Mouse (Mus musculus): Measurements from ENCODE around the gene Atg5. TPM values are rescaled to one million over a fixed set of nuclear protein-coding genes. Genes with fewer than 3 reads are reported as not detected.

The Atg5 gene
- total and polyA plus RNA-seq, 2 experiments from 2014 or later: 17.0 to 38.7 TPM

- ATAC-seq (ENCODE audit: low FRiP score): 0 out of 2 replicates have a peak, but pooled peaks have one; percentile 9
- 55% methylated on average over 11 of the region's 11 CpGs for WGBS
- no peak overlapping the region for H3K27ac ChIP-seq (ENCODE audit: low read depth, low read length)
- TF ChIP-seq CTCF (IDR thresholded peaks at IDR 0.05): no peak
- no peaks in the 10 kb centered on the region for H3K36me3 ChIP-seq (ENCODE audit: insufficient read depth, low read length)
- H3K9ac ChIP-seq (replicated peaks; ENCODE audit: low read length, poor library complexity, severe bottlenecking): no peak overlapping the region
- DNase-seq (ENCODE audit: low spot score): no peak
- H3K27me3 ChIP-seq (ENCODE audit: insufficient read depth, low read length): no peaks in the 10 kb centered on the region
- H3K9me3 ChIP-seq (ENCODE audit: low read length): no peaks in the 10 kb centered on the region
- H3K4me1 ChIP-seq (ENCODE audit: insufficient read depth, low read length): no peaks in the 10 kb centered on the region
- H3K4me3 ChIP-seq (ENCODE audit: low read depth, low read length): no peak overlapping the region
- no peak overlapping the region for H3K4me2 ChIP-seq (ENCODE audit: low read depth, low read length, poor library complexity, severe bottlenecking)
These were observed 120.6 kb downstream of the Atg5 start for GRCm38 (mm10) chr10:44388706-44389233.

- ATAC-seq (ENCODE audit: low FRiP score) (no peak), DNase-seq (ENCODE audit: low spot score) (no peak)
- Histone ChIP-seq H3K4me1 (ENCODE audit: insufficient read depth, low read length) (no peaks in the 10 kb centered on the region), H3K9ac (replicated peaks; ENCODE audit: low read length, poor library complexity, severe bottlenecking) (no peak overlapping the region), H3K4me2 (ENCODE audit: low read depth, low read length, poor library complexity, severe bottlenecking) (no peak overlapping the region), H3K4me3 (ENCODE audit: low read depth, low read length) (no peak overlapping the region), H3K9me3 (ENCODE audit: low read length) (no peaks in the 10 kb centered on the region), H3K27ac (ENCODE audit: low read depth, low read length) (no peak overlapping the region), H3K27me3 (ENCODE audit: insufficient read depth, low read length) (no peaks in the 10 kb centered on the region), H3K36me3 (ENCODE audit: insufficient read depth, low read length) (no peaks in the 10 kb centered on the region)
- no peak for TF ChIP-seq CTCF (IDR thresholded peaks at IDR 0.05)
- WGBS: 80% methylated on average over 5 of the region's 5 CpGs
These were observed 122.1 kb downstream of the Atg5 start for GRCm38 (mm10) chr10:44390286-44390685.

DNA sequence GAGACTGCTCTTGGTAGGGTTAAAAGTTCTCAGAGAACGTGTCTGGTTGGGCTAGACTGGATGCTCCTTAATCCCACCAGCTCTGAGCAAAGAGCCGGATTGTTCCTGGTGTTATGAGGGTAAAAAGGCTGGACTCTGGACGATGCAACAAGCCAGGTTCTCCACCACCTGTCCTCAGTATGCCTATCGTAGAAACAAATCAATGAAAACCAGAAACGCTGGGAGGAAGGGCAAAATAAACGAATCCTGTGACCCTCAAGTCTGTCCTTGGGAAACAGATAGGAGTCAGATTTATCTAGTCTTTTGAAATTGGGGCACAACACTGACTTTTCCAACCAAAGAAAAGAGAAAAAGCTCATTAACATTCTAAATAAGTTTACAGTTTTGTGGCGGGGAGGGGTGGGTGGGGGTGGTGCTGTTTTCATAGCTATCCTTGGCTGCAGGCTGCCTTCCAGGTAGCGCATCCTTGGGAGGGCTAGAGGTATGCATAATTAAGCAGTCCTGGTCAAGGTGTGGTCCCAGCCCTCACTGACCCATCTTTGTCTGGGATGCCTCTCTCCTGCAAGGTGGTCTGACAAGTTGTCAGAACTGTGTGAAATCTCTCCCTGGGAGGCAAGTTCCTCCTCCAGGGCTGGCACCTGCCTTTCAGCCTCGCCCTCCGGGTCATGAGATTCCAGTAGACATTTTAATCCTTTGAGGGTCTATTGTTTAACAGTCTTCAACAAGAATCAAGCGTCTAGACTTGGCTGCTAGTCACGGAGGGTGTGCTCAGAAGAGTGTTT lies 123.5 kb downstream of the Atg5 start:
- TF ChIP-seq CTCF (IDR thresholded peaks at IDR 0.05): no peak
- WGBS: 50% methylated on average over 12 of the region's 12 CpGs
- no peak overlapping the region for H3K9ac ChIP-seq (replicated peaks; ENCODE audit: low read length, poor library complexity, severe bottlenecking)

DNA sequence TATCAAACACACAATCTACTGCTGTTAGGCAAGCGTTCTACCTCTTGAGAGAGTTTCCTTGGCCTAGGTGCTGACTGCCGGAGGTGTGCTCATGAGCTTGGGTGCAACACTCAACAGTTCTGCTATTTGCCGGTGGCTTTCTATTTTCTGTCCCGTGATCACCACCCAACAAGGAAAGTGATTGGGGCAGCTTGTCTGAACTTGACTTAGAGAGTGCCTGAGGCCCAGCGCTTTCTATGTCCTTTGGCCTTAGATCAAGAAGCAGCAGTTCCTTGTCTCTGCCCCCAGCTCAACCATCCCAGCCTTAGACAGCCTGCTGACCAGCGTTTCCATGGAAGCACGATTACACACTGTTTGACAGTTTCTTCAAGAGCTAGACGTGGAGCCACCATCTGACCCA lies 124.7 kb downstream of the Atg5 start:
- Histone ChIP-seq H3K27me3 (ENCODE audit: insufficient read depth, low read length) (no peaks in the 10 kb centered on the region), H3K27ac (ENCODE audit: low read depth, low read length) (no peak overlapping the region), H3K9ac (replicated peaks; ENCODE audit: low read length, poor library complexity, severe bottlenecking) (no peak overlapping the region), H3K4me1 (ENCODE audit: insufficient read depth, low read length) (no peaks in the 10 kb centered on the region), H3K4me3 (ENCODE audit: low read depth, low read length) (no peak overlapping the region), H3K9me3 (ENCODE audit: low read length) (no peaks in the 10 kb centered on the region), H3K36me3 (ENCODE audit: insufficient read depth, low read length) (no peaks in the 10 kb centered on the region), H3K4me2 (ENCODE audit: low read depth, low read length, poor library complexity, severe bottlenecking) (no peak overlapping the region)
- 77% methylated on average over 8 of the region's 8 CpGs for WGBS
- ATAC-seq (ENCODE audit: low FRiP score): no peak
- peak; percentile 26 for DNase-seq (ENCODE audit: low spot score)
- no peak for TF ChIP-seq CTCF (IDR thresholded peaks at IDR 0.05)

More for the DNA sequence above, 123.5 kb downstream of the Atg5 start:
- Histone ChIP-seq H3K27me3 (ENCODE audit: insufficient read depth, low read length) (no peaks in the 10 kb centered on the region), H3K4me2 (ENCODE audit: low read depth, low read length, poor library complexity, severe bottlenecking) (no peak overlapping the region), H3K4me3 (ENCODE audit: low read depth, low read length) (no peak overlapping the region), H3K4me1 (ENCODE audit: insufficient read depth, low read length) (no peaks in the 10 kb centered on the region), H3K36me3 (ENCODE audit: insufficient read depth, low read length) (no peaks in the 10 kb centered on the region), H3K27ac (ENCODE audit: low read depth, low read length) (no peak overlapping the region), H3K9me3 (ENCODE audit: low read length) (no peaks in the 10 kb centered on the region)
- DNase-seq (ENCODE audit: low spot score) (no peak), ATAC-seq (ENCODE audit: low FRiP score) (no peak)

DNA sequence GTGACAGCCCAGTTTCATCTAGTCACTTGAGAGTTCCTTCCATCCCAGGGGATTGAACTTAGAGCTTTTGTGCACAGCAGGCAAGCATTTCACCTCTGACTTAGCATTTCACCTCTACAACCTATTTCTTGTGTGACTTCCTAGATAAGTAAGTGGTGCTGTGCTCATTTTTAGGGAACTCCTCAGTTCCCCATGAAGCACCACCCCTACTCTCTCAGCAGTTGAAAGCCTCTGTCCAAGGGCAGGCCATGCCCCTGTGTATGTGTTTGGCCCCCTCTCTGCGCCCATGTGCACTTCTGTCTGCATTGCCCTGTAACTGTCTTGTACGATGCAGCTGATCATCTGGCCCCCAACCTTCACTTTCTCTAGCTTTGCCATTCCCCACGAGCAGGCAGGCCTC lies 132.0 kb downstream of the Atg5 start:
- Histone ChIP-seq H3K27me3 (ENCODE audit: insufficient read depth, low read length) (no peaks in the 10 kb centered on the region), H3K4me3 (ENCODE audit: low read depth, low read length) (no peak overlapping the region), H3K4me1 (ENCODE audit: insufficient read depth, low read length) (no peaks in the 10 kb centered on the region), H3K9ac (replicated peaks; ENCODE audit: low read length, poor library complexity, severe bottlenecking) (no peak overlapping the region), H3K9me3 (ENCODE audit: low read length) (no peaks in the 10 kb centered on the region), H3K4me2 (ENCODE audit: low read depth, low read length, poor library complexity, severe bottlenecking) (no peak overlapping the region), H3K27ac (ENCODE audit: low read depth, low read length) (no peak overlapping the region), H3K36me3 (ENCODE audit: insufficient read depth, low read length) (no peaks in the 10 kb centered on the region)
- TF ChIP-seq CTCF (IDR thresholded peaks at IDR 0.05): no peak
- no peak for ATAC-seq (ENCODE audit: low FRiP score)
- no peak for DNase-seq (ENCODE audit: low spot score)
- WGBS: 63% methylated on average over 3 of the region's 3 CpGs

DNA sequence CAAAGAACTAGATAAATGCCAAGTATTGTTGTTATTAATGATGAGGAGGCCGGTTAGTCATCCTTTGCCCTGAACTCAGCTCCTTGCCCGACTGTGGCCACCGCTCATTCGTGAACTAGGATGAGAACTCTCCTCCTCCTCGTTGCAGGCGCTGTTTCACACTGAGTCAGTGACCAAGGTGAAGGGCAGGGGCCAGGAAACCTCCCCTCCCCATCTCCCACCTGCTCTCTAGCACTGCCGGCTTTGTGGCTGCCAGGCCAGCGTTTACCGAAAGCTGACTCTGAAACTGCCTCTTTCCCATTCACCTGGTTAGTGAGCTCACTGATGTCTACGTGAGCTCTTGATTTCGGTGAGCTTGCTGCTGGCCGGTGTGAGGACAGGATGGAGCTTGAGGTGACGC lies 132.4 kb downstream of the Atg5 start:
- Histone ChIP-seq H3K27me3 (ENCODE audit: insufficient read depth, low read length) (no peaks in the 10 kb centered on the region), H3K36me3 (ENCODE audit: insufficient read depth, low read length) (no peaks in the 10 kb centered on the region), H3K4me2 (ENCODE audit: low read depth, low read length, poor library complexity, severe bottlenecking) (no peak overlapping the region), H3K9ac (replicated peaks; ENCODE audit: low read length, poor library complexity, severe bottlenecking) (no peak overlapping the region), H3K9me3 (ENCODE audit: low read length) (no peaks in the 10 kb centered on the region), H3K27ac (ENCODE audit: low read depth, low read length) (no peak overlapping the region), H3K4me1 (ENCODE audit: insufficient read depth, low read length) (no peaks in the 10 kb centered on the region), H3K4me3 (ENCODE audit: low read depth, low read length) (no peak overlapping the region)
- 71% methylated on average over 13 of the region's 13 CpGs for WGBS
- ATAC-seq (ENCODE audit: low FRiP score): no peak
- DNase-seq (ENCODE audit: low spot score): no peak
- no peak for TF ChIP-seq CTCF (IDR thresholded peaks at IDR 0.05)

All from midbrain, postnatal 0 days (tissue).